Mouse (Mus musculus): ENCODE measurements around the gene Nufip1. TPM values are rescaled to one million over a fixed set of nuclear protein-coding genes. Genes with fewer than 3 reads are reported as not detected.

The Nufip1 gene
- 13.1 and 13.3 TPM in 2 replicates for polyA plus RNA-seq (2015; fragmentation: Nextera tagmentation; extraction: Ambion mirVana)

GRCm38 (mm10) chr14:76110396-76111221 is at the start of gene Nufip1, which contains the start of gene Gpalpp1:
Gene Nufip1 (plus strand): TSS chr14:76110891.
Gene Gpalpp1 (minus strand): TSS chr14:76110760.
- peaks cover 8% of the 10 kb centered on the region for H3K4me1 ChIP-seq (replicated peaks; ENCODE audit: control insufficient read depth, insufficient read depth, low read length)
- peak within 1 kb of the TSS; percentile 82 for H3K4me2 ChIP-seq (ENCODE audit: low read depth, low read length)
- H3K27ac ChIP-seq (ENCODE audit: low read length), result peak within 1 kb of the TSS; percentile 83
- ATAC-seq (ENCODE audit: low read depth), result peak; percentile 99
- H3K9me3 ChIP-seq (ENCODE audit: control insufficient read depth, low read length), result no peaks in the 10 kb centered on the region
- H3K4me3 ChIP-seq (ENCODE audit: low read length), result peak within 1 kb of the TSS; percentile 99
- H3K9ac ChIP-seq (ENCODE audit: low read length), result peak within 1 kb of the TSS; percentile 86
- no peaks in the 10 kb centered on the region for H3K27me3 ChIP-seq (ENCODE audit: control insufficient read depth, insufficient read depth, low read depth, low read length)
- WGBS, result under 1% methylated on average over 69 of the region's 69 CpGs
- H3K36me3 ChIP-seq (ENCODE audit: control insufficient read depth, insufficient read depth, low read length), result peaks cover 6% of the 10 kb centered on the region; the same call in 1 of the 2 replicates

- WGBS, result 63% methylated on average over 1 of the region's 1 CpGs
- no peaks in the 10 kb centered on the region for H3K9me3 ChIP-seq (ENCODE audit: control insufficient read depth, low read length)
- H3K27ac ChIP-seq (ENCODE audit: low read length), result no peak overlapping the region
- no peaks in the 10 kb centered on the region for H3K36me3 ChIP-seq (ENCODE audit: control insufficient read depth, insufficient read depth, low read length)
- no peak overlapping the region for H3K4me3 ChIP-seq (ENCODE audit: low read length)
- no peaks in the 10 kb centered on the region for H3K4me1 ChIP-seq (replicated peaks; ENCODE audit: control insufficient read depth, insufficient read depth, low read length)
- no peaks in the 10 kb centered on the region for H3K27me3 ChIP-seq (ENCODE audit: control insufficient read depth, insufficient read depth, low read depth, low read length)
- H3K9ac ChIP-seq (ENCODE audit: low read length), result no peak overlapping the region
- ATAC-seq (ENCODE audit: low read depth), result no peak
- no peak overlapping the region for H3K4me2 ChIP-seq (ENCODE audit: low read depth, low read length)
These were observed 43.5 kb upstream of the Nufip1 start for GRCm38 (mm10) chr14:76067237-76067636.

GRCm38 (mm10) chr14:76068296-76068695 is 42.4 kb upstream of the Nufip1 start:
- no peak for ATAC-seq (ENCODE audit: low read depth)
- no peaks in the 10 kb centered on the region for H3K9me3 ChIP-seq (ENCODE audit: control insufficient read depth, low read length)
- no peak overlapping the region for H3K27ac ChIP-seq (ENCODE audit: low read length)
- H3K9ac ChIP-seq (ENCODE audit: low read length), result no peak overlapping the region
- WGBS, result 49% methylated on average over 4 of the region's 4 CpGs
- H3K36me3 ChIP-seq (ENCODE audit: control insufficient read depth, insufficient read depth, low read length), result no peaks in the 10 kb centered on the region
- no peak overlapping the region for H3K4me3 ChIP-seq (ENCODE audit: low read length)
- no peak overlapping the region for H3K4me2 ChIP-seq (ENCODE audit: low read depth, low read length)
- H3K27me3 ChIP-seq (ENCODE audit: control insufficient read depth, insufficient read depth, low read depth, low read length), result no peaks in the 10 kb centered on the region
- no peaks in the 10 kb centered on the region for H3K4me1 ChIP-seq (replicated peaks; ENCODE audit: control insufficient read depth, insufficient read depth, low read length)

- no peak for ATAC-seq (ENCODE audit: low read depth)
- Histone ChIP-seq H3K9ac (ENCODE audit: low read length) (no peak overlapping the region), H3K27me3 (ENCODE audit: control insufficient read depth, insufficient read depth, low read depth, low read length) (no peaks in the 10 kb centered on the region), H3K4me2 (ENCODE audit: low read depth, low read length) (no peak overlapping the region), H3K4me1 (replicated peaks; ENCODE audit: control insufficient read depth, insufficient read depth, low read length) (no peaks in the 10 kb centered on the region), H3K9me3 (ENCODE audit: control insufficient read depth, low read length) (no peaks in the 10 kb centered on the region), H3K4me3 (ENCODE audit: low read length) (no peak overlapping the region), H3K36me3 (ENCODE audit: control insufficient read depth, insufficient read depth, low read length) (no peaks in the 10 kb centered on the region), H3K27ac (ENCODE audit: low read length) (no peak overlapping the region)
- 79% methylated on average over 4 of the region's 4 CpGs for WGBS
These were observed 41.4 kb upstream of the Nufip1 start for GRCm38 (mm10) chr14:76069296-76069695.

GRCm38 (mm10) chr14:76072626-76073025 is 38.1 kb upstream of the Nufip1 start:
- Histone ChIP-seq H3K27me3 (ENCODE audit: control insufficient read depth, insufficient read depth, low read depth, low read length) (no peaks in the 10 kb centered on the region), H3K36me3 (ENCODE audit: control insufficient read depth, insufficient read depth, low read length) (no peaks in the 10 kb centered on the region), H3K9ac (ENCODE audit: low read length) (no peak overlapping the region), H3K4me3 (ENCODE audit: low read length) (no peak overlapping the region), H3K27ac (ENCODE audit: low read length) (no peak overlapping the region), H3K4me2 (ENCODE audit: low read depth, low read length) (no peak overlapping the region), H3K9me3 (ENCODE audit: control insufficient read depth, low read length) (no peaks in the 10 kb centered on the region), H3K4me1 (replicated peaks; ENCODE audit: control insufficient read depth, insufficient read depth, low read length) (no peaks in the 10 kb centered on the region)
- no peak for ATAC-seq (ENCODE audit: low read depth)
- WGBS, result 36% methylated on average over 2 of the region's 2 CpGs

GRCm38 (mm10) chr14:76074206-76074605 is 36.5 kb upstream of the Nufip1 start:
- no peaks in the 10 kb centered on the region for H3K9me3 ChIP-seq (ENCODE audit: control insufficient read depth, low read length)
- no peak overlapping the region for H3K4me3 ChIP-seq (ENCODE audit: low read length)
- H3K27ac ChIP-seq (ENCODE audit: low read length), result no peak overlapping the region
- H3K36me3 ChIP-seq (ENCODE audit: control insufficient read depth, insufficient read depth, low read length), result no peaks in the 10 kb centered on the region
- no peak for ATAC-seq (ENCODE audit: low read depth)
- H3K4me2 ChIP-seq (ENCODE audit: low read depth, low read length), result no peak overlapping the region
- H3K9ac ChIP-seq (ENCODE audit: low read length), result no peak overlapping the region
- WGBS, result 54% methylated on average over 1 of the region's 1 CpGs
- H3K27me3 ChIP-seq (ENCODE audit: control insufficient read depth, insufficient read depth, low read depth, low read length), result no peaks in the 10 kb centered on the region
- no peaks in the 10 kb centered on the region for H3K4me1 ChIP-seq (replicated peaks; ENCODE audit: control insufficient read depth, insufficient read depth, low read length)

- Histone ChIP-seq H3K27me3 (ENCODE audit: control insufficient read depth, insufficient read depth, low read depth, low read length) (no peaks in the 10 kb centered on the region), H3K9me3 (ENCODE audit: control insufficient read depth, low read length) (no peaks in the 10 kb centered on the region), H3K9ac (ENCODE audit: low read length) (no peak overlapping the region), H3K4me1 (replicated peaks; ENCODE audit: control insufficient read depth, insufficient read depth, low read length) (no peaks in the 10 kb centered on the region), H3K4me2 (ENCODE audit: low read depth, low read length) (no peak overlapping the region), H3K36me3 (ENCODE audit: control insufficient read depth, insufficient read depth, low read length) (no peaks in the 10 kb centered on the region), H3K4me3 (ENCODE audit: low read length) (no peak overlapping the region), H3K27ac (ENCODE audit: low read length) (no peak overlapping the region)
- ATAC-seq (ENCODE audit: low read depth), result no peak
- 46% methylated on average over 4 of the region's 4 CpGs for WGBS
These were observed 35.0 kb upstream of the Nufip1 start for GRCm38 (mm10) chr14:76075721-76076120.

GRCm38 (mm10) chr14:76076602-76077001 is 34.1 kb upstream of the Nufip1 start:
- Histone ChIP-seq H3K9me3 (ENCODE audit: control insufficient read depth, low read length) (no peaks in the 10 kb centered on the region), H3K9ac (ENCODE audit: low read length) (no peak overlapping the region), H3K4me3 (ENCODE audit: low read length) (no peak overlapping the region), H3K4me1 (replicated peaks; ENCODE audit: control insufficient read depth, insufficient read depth, low read length) (no peaks in the 10 kb centered on the region), H3K4me2 (ENCODE audit: low read depth, low read length) (no peak overlapping the region), H3K36me3 (ENCODE audit: control insufficient read depth, insufficient read depth, low read length) (no peaks in the 10 kb centered on the region), H3K27me3 (ENCODE audit: control insufficient read depth, insufficient read depth, low read depth, low read length) (no peaks in the 10 kb centered on the region), H3K27ac (ENCODE audit: low read length) (no peak overlapping the region)
- 49% methylated on average over 4 of the region's 4 CpGs for WGBS
- no peak for ATAC-seq (ENCODE audit: low read depth)

- no peak overlapping the region for H3K4me2 ChIP-seq (ENCODE audit: low read depth, low read length)
- no peaks in the 10 kb centered on the region for H3K4me1 ChIP-seq (replicated peaks; ENCODE audit: control insufficient read depth, insufficient read depth, low read length)
- H3K9me3 ChIP-seq (ENCODE audit: control insufficient read depth, low read length), result no peaks in the 10 kb centered on the region
- WGBS, result 46% methylated on average over 9 of the region's 9 CpGs
- no peak overlapping the region for H3K4me3 ChIP-seq (ENCODE audit: low read length)
- no peaks in the 10 kb centered on the region for H3K36me3 ChIP-seq (ENCODE audit: control insufficient read depth, insufficient read depth, low read length)
- no peak overlapping the region for H3K9ac ChIP-seq (ENCODE audit: low read length)
- ATAC-seq (ENCODE audit: low read depth), result no peak
- no peaks in the 10 kb centered on the region for H3K27me3 ChIP-seq (ENCODE audit: control insufficient read depth, insufficient read depth, low read depth, low read length)
- no peak overlapping the region for H3K27ac ChIP-seq (ENCODE audit: low read length)
These were observed 33.6 kb upstream of the Nufip1 start for GRCm38 (mm10) chr14:76077088-76077491.
